Mouse (Mus musculus) midbrain, embryonic 13.5 days (tissue): ENCODE data around the gene Igdcc4. TPM values are rescaled to one million over a fixed set of nuclear protein-coding genes. Genes with fewer than 3 reads are reported as not detected.

ENCODE experiments used
- ATAC-seq: fragments of 200-750 bp; cut with Nextera tagmentation; 2 replicates; pipeline ENCODE4 v1.8.0; 2017; ENCODE audit warnings: mild to moderate bottlenecking, moderate TSS enrichment, moderate library complexity
- H3K27ac ChIP-seq: fragments of 300-500 bp; sonication (generic); 2 replicates; pipeline ENCODE4 v1.5.1; 2015; ENCODE audit warnings: inconsistent platforms, mild to moderate bottlenecking, moderate library complexity
- H3K27me3 ChIP-seq: fragments of 300-500 bp; sonication (generic); 2 replicates; pipeline ENCODE4 v1.6.1; 2015; ENCODE audit warnings: mild to moderate bottlenecking, inconsistent platforms
- H3K36me3 ChIP-seq: fragments of 300-500 bp; sonication (generic); 2 replicates; pipeline ENCODE4 v1.6.1; 2015; ENCODE audit warnings: mild to moderate bottlenecking, inconsistent platforms
- H3K4me1 ChIP-seq: fragments of 300-500 bp; sonication (generic); replicated peaks from 2 replicates; pipeline ENCODE4 v1.6.1; 2015; ENCODE audit warnings: inconsistent platforms
- H3K4me2 ChIP-seq: fragments of 300-500 bp; sonication (generic); replicated peaks from 2 replicates; pipeline ENCODE4 v1.6.1; 2015; ENCODE audit warnings: moderate library complexity, mild to moderate bottlenecking, inconsistent platforms
- H3K4me3 ChIP-seq: fragments of 300-500 bp; sonication (generic); replicated peaks from 2 replicates; pipeline ENCODE4 v1.5.1; 2015; ENCODE audit warnings: mild to moderate bottlenecking, inconsistent platforms
- H3K9ac ChIP-seq: fragments of 300-500 bp; sonication (generic); replicated peaks from 2 replicates; pipeline ENCODE4 v1.6.1; 2015; ENCODE audit warnings: mild to moderate bottlenecking, inconsistent platforms
- H3K9me3 ChIP-seq: fragments of 300-500 bp; sonication (generic); 2 replicates; pipeline ENCODE4 v1.6.1; 2016; ENCODE audit warnings: mild to moderate bottlenecking, inconsistent platforms
- WGBS: fragments of 180-500 bp; shearing (Covaris S2); methylation state at CpG from one replicate; pipeline ENCODE4 v1.1.7; 2015; 5-methylcytosine and 5-hydroxymethylcytosine counted together
- polyA plus RNA-seq: library from polyadenylated mRNA; unstranded; fragments of >200 nt; fragmentation: Nextera tagmentation; extraction: Ambion mirVana; gene quantifications from 2 replicates; pipeline ENCODE4 v1.2.1, GENCODE M21; 2015

The Igdcc4 gene
- polyA plus RNA-seq, 1 experiment from 2014 or later, result 12.6 TPM

GRCm38 (mm10) chr9:65142399-65142798 lies 41.1 kb downstream of the Igdcc4 start:
- Histone ChIP-seq H3K9me3 (no peaks in the 10 kb centered on the region), H3K4me2 (peak overlapping the region; percentile 73), H3K27me3 (no peaks in the 10 kb centered on the region; the same call in 1 of the 2 replicates), H3K36me3 (peaks cover 34% of the 10 kb centered on the region), H3K4me1 (peaks cover 69% of the 10 kb centered on the region), H3K9ac (peak overlapping the region; percentile 98), H3K4me3 (peak overlapping the region; percentile 97), H3K27ac (peak overlapping the region; percentile 95)
- no peak; the same call in 1 of the 2 replicates for ATAC-seq
- 0% methylated on average over 8 of the region's 8 CpGs for WGBS

- Histone ChIP-seq H3K27me3 (no peaks in the 10 kb centered on the region), H3K4me2 (peak overlapping the region; percentile 34), H3K4me3 (no peak overlapping the region), H3K36me3 (peaks cover 66% of the 10 kb centered on the region), H3K9me3 (no peaks in the 10 kb centered on the region), H3K4me1 (peaks cover 81% of the 10 kb centered on the region), H3K9ac (peak overlapping the region; percentile 42; the same call in 1 of the 2 replicates), H3K27ac (peak overlapping the region; percentile 55)
- 57% methylated on average over 5 of the region's 5 CpGs for WGBS
- no peak for ATAC-seq
Observed at GRCm38 (mm10) chr9:65146001-65146400, 44.7 kb downstream of the Igdcc4 start.

GRCm38 (mm10) chr9:65148507-65148906 lies 47.2 kb downstream of the Igdcc4 start:
- H3K27me3 ChIP-seq, result no peaks in the 10 kb centered on the region
- H3K4me2 ChIP-seq, result no peak overlapping the region
- no peak overlapping the region for H3K4me3 ChIP-seq
- ATAC-seq, result no peak
- WGBS, result 78% methylated on average over 7 of the region's 7 CpGs
- H3K9me3 ChIP-seq, result no peaks in the 10 kb centered on the region
- peak overlapping the region; percentile 64; the same call in 1 of the 2 replicates for H3K27ac ChIP-seq
- peaks cover 85% of the 10 kb centered on the region for H3K4me1 ChIP-seq
- 0 out of 2 replicates have a peak overlapping the region, but pooled peaks have one; percentile 28 for H3K9ac ChIP-seq
- H3K36me3 ChIP-seq, result peaks cover 72% of the 10 kb centered on the region

- H3K9ac ChIP-seq, result peak overlapping the region; percentile 64
- 10% methylated on average over 6 of the region's 6 CpGs for WGBS
- no peak overlapping the region for H3K4me3 ChIP-seq
- H3K27ac ChIP-seq, result peak overlapping the region; percentile 94
- peak overlapping the region; percentile 30 for H3K4me2 ChIP-seq
- H3K36me3 ChIP-seq, result peaks cover 45% of the 10 kb centered on the region
- ATAC-seq, result peak; percentile 69
- no peaks in the 10 kb centered on the region for H3K27me3 ChIP-seq
- peaks cover 88% of the 10 kb centered on the region for H3K4me1 ChIP-seq
- H3K9me3 ChIP-seq, result no peaks in the 10 kb centered on the region
Observed at GRCm38 (mm10) chr9:65152711-65153330, 51.5 kb downstream of the Igdcc4 start.

GRCm38 (mm10) chr9:65153331-65153711 lies 52.0 kb downstream of the Igdcc4 start:
- H3K9me3 ChIP-seq, result no peaks in the 10 kb centered on the region
- H3K4me2 ChIP-seq, result peak overlapping the region; percentile 30
- peak; percentile 86 for ATAC-seq
- H3K4me3 ChIP-seq, result no peak overlapping the region
- peak overlapping the region; percentile 94 for H3K27ac ChIP-seq
- H3K36me3 ChIP-seq, result peaks cover 40% of the 10 kb centered on the region
- peaks cover 88% of the 10 kb centered on the region for H3K4me1 ChIP-seq
- H3K9ac ChIP-seq, result peak overlapping the region; percentile 64
- WGBS, result 5% methylated on average over 5 of the region's 5 CpGs
- no peaks in the 10 kb centered on the region for H3K27me3 ChIP-seq

GRCm38 (mm10) chr9:65154692-65155455 lies 53.6 kb downstream of the Igdcc4 start:
- Histone ChIP-seq H3K36me3 (peaks cover 27% of the 10 kb centered on the region), H3K9ac (no peak overlapping the region), H3K27ac (peak overlapping the region; percentile 94), H3K4me2 (no peak overlapping the region; the same call in 1 of the 2 replicates), H3K4me3 (no peak overlapping the region), H3K27me3 (no peaks in the 10 kb centered on the region), H3K9me3 (no peaks in the 10 kb centered on the region), H3K4me1 (peaks cover 83% of the 10 kb centered on the region)
- ATAC-seq, result no peak
- WGBS, result 72% methylated on average over 9 of the region's 9 CpGs

GRCm38 (mm10) chr9:65156604-65157003 lies 55.3 kb downstream of the Igdcc4 start:
- H3K4me1 ChIP-seq, result peaks cover 90% of the 10 kb centered on the region
- peak overlapping the region; percentile 40; the same call in 1 of the 2 replicates for H3K9ac ChIP-seq

GRCm38 (mm10) chr9:65157631-65158030 lies 56.3 kb downstream of the Igdcc4 start:
- Histone ChIP-seq H3K9ac (no peak overlapping the region), H3K4me2 (0 out of 2 replicates have a peak overlapping the region, but pooled peaks have one; percentile 25), H3K9me3 (no peaks in the 10 kb centered on the region), H3K4me1 (peaks cover 94% of the 10 kb centered on the region), H3K27me3 (no peaks in the 10 kb centered on the region), H3K36me3 (peaks cover 10% of the 10 kb centered on the region), H3K27ac (peak overlapping the region; percentile 73), H3K4me3 (no peak overlapping the region)
- 32% methylated on average over 6 of the region's 6 CpGs for WGBS
- no peak for ATAC-seq

More at GRCm38 (mm10) chr9:65156604-65157003, 55.3 kb downstream of the Igdcc4 start:
- ATAC-seq, result peak; percentile 18; the same call in 1 of the 2 replicates
- Histone ChIP-seq H3K36me3 (peaks cover 15% of the 10 kb centered on the region), H3K4me3 (no peak overlapping the region), H3K4me2 (peak overlapping the region; percentile 25), H3K27me3 (no peaks in the 10 kb centered on the region), H3K9me3 (no peaks in the 10 kb centered on the region), H3K27ac (peak overlapping the region; percentile 73)
- WGBS, result 8% methylated on average over 8 of the region's 8 CpGs

- peaks cover 81% of the 10 kb centered on the region for H3K4me1 ChIP-seq
- peaks cover 4% of the 10 kb centered on the region; the same call in 1 of the 2 replicates for H3K36me3 ChIP-seq
- H3K27ac ChIP-seq, result peak overlapping the region; percentile 95
- 6% methylated on average over 4 of the region's 4 CpGs for WGBS
- H3K9ac ChIP-seq, result no peak overlapping the region
- no peak for ATAC-seq
- H3K9me3 ChIP-seq, result no peaks in the 10 kb centered on the region
- no peak overlapping the region for H3K4me3 ChIP-seq
- peak overlapping the region; percentile 76; the same call in 1 of the 2 replicates for H3K4me2 ChIP-seq
- H3K27me3 ChIP-seq, result no peaks in the 10 kb centered on the region
Observed at GRCm38 (mm10) chr9:65161188-65161587, 59.9 kb downstream of the Igdcc4 start.

GRCm38 (mm10) chr9:65161881-65162280 lies 60.6 kb downstream of the Igdcc4 start:
- 6% methylated on average over 8 of the region's 8 CpGs for WGBS
- H3K27ac ChIP-seq, result peak overlapping the region; percentile 95
- H3K36me3 ChIP-seq, result peaks cover 4% of the 10 kb centered on the region; the same call in 1 of the 2 replicates
- H3K4me3 ChIP-seq, result no peak overlapping the region
- peak overlapping the region; percentile 76 for H3K4me2 ChIP-seq
- H3K9me3 ChIP-seq, result no peaks in the 10 kb centered on the region
- H3K9ac ChIP-seq, result 0 out of 2 replicates have a peak overlapping the region, but pooled peaks have one; percentile 69
- ATAC-seq, result no peak
- peaks cover 81% of the 10 kb centered on the region for H3K4me1 ChIP-seq
- H3K27me3 ChIP-seq, result no peaks in the 10 kb centered on the region

- H3K36me3 ChIP-seq, result peaks cover 4% of the 10 kb centered on the region; the same call in 1 of the 2 replicates
- H3K9me3 ChIP-seq, result no peaks in the 10 kb centered on the region
- H3K4me1 ChIP-seq, result peaks cover 80% of the 10 kb centered on the region
- H3K4me3 ChIP-seq, result peak overlapping the region; percentile 43
- WGBS, result under 1% methylated on average over 54 of the region's 69 CpGs
- no peaks in the 10 kb centered on the region for H3K27me3 ChIP-seq
- H3K27ac ChIP-seq, result peak overlapping the region; percentile 95
- peak overlapping the region; percentile 69 for H3K9ac ChIP-seq
- H3K4me2 ChIP-seq, result peak overlapping the region; percentile 76
- ATAC-seq, result peak; percentile 93
Observed at GRCm38 (mm10) chr9:65162711-65163639, 61.7 kb downstream of the Igdcc4 start.
